Mouse (Mus musculus) layer of hippocampus, postnatal 25 days (tissue): ENCODE results near the gene Ccs. TPM values are rescaled to one million over a fixed set of nuclear protein-coding genes. Genes with fewer than 3 reads are reported as not detected.

Experiments used
- DNase-seq, 2 experiments: peaks; one replicate each; pipeline ENCODE4 v3.0.0; 2022; ENCODE audit warnings: mixed read lengths in 2 of 2, low spot score in 1 of 2; ENCODE audit errors: extremely low spot score in 1 of 2
- total RNA-seq, 2 experiments: library from RNA; stranded (reverse); gene quantifications; 2 replicates each; pipeline ENCODE4 v1.2.3; 2021

Ccs gene
- total RNA-seq, 2 experiments from 2014 or later, result 30.6 to 37.8 TPM

- no peak for DNase-seq
Measured at GRCm38 (mm10) chr19:4786313-4786712, 52.8 kb downstream of the Ccs start.

GRCm38 (mm10) chr19:4785206-4785605, 53.9 kb downstream of the Ccs start:
- no peak for DNase-seq

DNA sequence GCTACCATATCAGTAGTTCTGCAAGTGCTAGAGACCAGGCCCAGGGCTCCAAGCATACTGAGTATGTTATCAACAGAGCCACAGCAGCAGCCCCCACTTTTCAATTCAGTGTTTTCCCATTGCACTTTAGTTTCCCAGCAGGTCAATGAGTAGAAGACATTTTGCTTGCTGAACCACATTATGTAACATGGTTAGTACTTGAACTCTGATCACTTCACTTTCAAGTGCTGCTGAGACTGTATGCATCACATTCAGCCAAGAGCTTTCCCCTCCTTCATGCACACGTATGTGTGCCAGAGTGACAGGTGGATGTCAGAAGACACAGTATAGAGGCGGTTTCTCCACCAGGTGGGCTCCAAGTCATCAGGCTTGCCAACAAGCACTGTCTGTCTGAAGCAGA, 56.2 kb downstream of the Ccs start:
- no peak for DNase-seq

Other genes with a start within 250 kb of the Ccs start
- gene Lrfn4, start 223.7 kb downstream of the Ccs start, total RNA-seq, result 10 to 100 TPM; 40.9 to 41.6 TPM
- gene Rce1, start 213.7 kb downstream of the Ccs start, total RNA-seq, result 10 to 100 TPM; 21.4 to 24.2 TPM
- 1 to 10 TPM; 1.1 to 2.5 TPM for gene Gm960, start 140.7 kb downstream of the Ccs start, total RNA-seq
- 100 to 1,000 TPM; 615 to 659 TPM for gene Sptbn2, start 128.2 kb downstream of the Ccs start, total RNA-seq
- 10 to 100 TPM; 18.2 to 18.8 TPM for gene Rbm4b, start 82.8 kb downstream of the Ccs start, total RNA-seq
- 10 to 100 TPM; 81.1 to 82.0 TPM for gene Rbm4, start 45.4 kb downstream of the Ccs start, total RNA-seq
- gene Gm21992, start 27.7 kb downstream of the Ccs start, total RNA-seq, result 10 to 100 TPM; 21.2 to 28.3 TPM
- gene Rbm14, start 27.7 kb downstream of the Ccs start, total RNA-seq, result 10 to 100 TPM; 53.0 to 53.9 TPM
- 1 to 10 TPM; 1.8 to 2.2 TPM for gene Ccdc87, start within 50 bp of the Ccs start, total RNA-seq
- gene Ctsf, start 15.8 kb upstream of the Ccs start, total RNA-seq, result 100 to 1,000 TPM; 113 to 118 TPM
- under 1 TPM; 0.84 to 0.89 TPM for gene Actn3, start 38.6 kb upstream of the Ccs start, total RNA-seq
- gene Zdhhc24, start 39.3 kb upstream of the Ccs start, total RNA-seq, result 10 to 100 TPM; 24.9 to 25.5 TPM
- 10 to 100 TPM; 37.4 to 41.9 TPM for gene Bbs1, start 67.3 kb upstream of the Ccs start, total RNA-seq
- 10 to 100 TPM; 41.0 to 43.5 TPM for gene Dpp3, start 89.0 kb upstream of the Ccs start, total RNA-seq
- gene Peli3, start 103.8 kb upstream of the Ccs start, total RNA-seq, result 10 to 100 TPM; 20.2 to 20.9 TPM
- 10 to 100 TPM; 60.5 to 71.1 TPM for gene Mrpl11, start 122.8 kb upstream of the Ccs start, total RNA-seq
- 1 to 10 TPM; 5.7 to 6.6 TPM for gene Npas4, start 151.0 kb upstream of the Ccs start, total RNA-seq
- gene Slc29a2, start 184.5 kb upstream of the Ccs start, total RNA-seq, result 10 to 100 TPM; 14.2 to 17.6 TPM
- 100 to 1,000 TPM; 131 to 132 TPM for gene B4gat1, start 199.5 kb upstream of the Ccs start, total RNA-seq
- gene AC124502.3, start 199.6 kb upstream of the Ccs start, total RNA-seq, result 1 to 10 TPM; 5.0 to 5.3 TPM
- gene Brms1, start 202.0 kb upstream of the Ccs start, total RNA-seq, result 10 to 100 TPM; 19.2 to 21.4 TPM
- gene Rin1, start 211.1 kb upstream of the Ccs start, total RNA-seq, result 100 to 1,000 TPM; 109 to 114 TPM
- 1 to 10 TPM; 4.3 to 5.1 TPM for gene Cd248, start 228.7 kb upstream of the Ccs start, total RNA-seq
- gene Tmem151a, start 246.2 kb upstream of the Ccs start, total RNA-seq, result 100 to 1,000 TPM; 131 to 138 TPM
- gene Yif1a, start 249.2 kb upstream of the Ccs start, total RNA-seq, result 10 to 100 TPM; 24.5 to 24.7 TPM